Mouse (Mus musculus): ENCODE results near the gene Fkbp6. TPM values are rescaled to one million over a fixed set of nuclear protein-coding genes. Genes with fewer than 3 reads are reported as not detected.

Fkbp6 gene
- polyA plus RNA-seq (2012): 0.06 TPM in 1 of 2 replicates, not detected in the other

GRCm38 (mm10) chr5:135349862-135350261 is at the start of gene Fkbp6:
Gene Fkbp6 (minus strand): TSS chr5:135350044.

GRCm38 (mm10) chr5:135394004-135394823 is 44.4 kb upstream of the Fkbp6 start, which contains the start of gene Pom121:
Gene Pom121 (minus strand): TSS chr5:135394546.

GRCm38 (mm10) chr5:135369787-135370654 is 20.2 kb upstream of the Fkbp6 start, which contains the start of gene Nsun5:
Gene Nsun5 (plus strand): TSS chr5:135369953.

GRCm38 (mm10) chr5:135352995-135353394 is 3.2 kb upstream of the Fkbp6 start, which contains the start of gene Trim50:
Gene Trim50 (plus strand): TSS chr5:135353295.

GRCm38 (mm10) chr5:135251079-135251454 is 98.8 kb downstream of the Fkbp6 start, which contains the start of gene Fzd9:
Gene Fzd9 (minus strand): TSS chr5:135251230.

Other genes starting within 250 kb of the Fkbp6 start
- 21.8 and 22.0 TPM in 2 replicates for gene Tbl2, start 200.4 kb downstream of the Fkbp6 start, polyA plus RNA-seq (2012)
- gene Bcl7b, start 181.8 kb downstream of the Fkbp6 start, polyA plus RNA-seq (2012): 48.8 and 61.4 TPM in 2 replicates
- gene Baz1b, start 162.8 kb downstream of the Fkbp6 start, polyA plus RNA-seq (2012): 31.5 and 36.2 TPM in 2 replicates
- 3.0 and 4.9 TPM in 2 replicates for gene Fzd9, start 98.8 kb downstream of the Fkbp6 start, polyA plus RNA-seq (2012)
- gene Trim50, start 3.3 kb upstream of the Fkbp6 start, polyA plus RNA-seq (2012): not detected in 2 replicates
- 17.5 and 18.8 TPM in 2 replicates for gene Nsun5, start 19.9 kb upstream of the Fkbp6 start, polyA plus RNA-seq (2012)
- gene Pom121, start 44.5 kb upstream of the Fkbp6 start, polyA plus RNA-seq (2012): 122 and 143 TPM in 2 replicates
- 2.2 and 3.1 TPM in 2 replicates for gene Hip1, start 195.1 kb upstream of the Fkbp6 start, polyA plus RNA-seq (2012)
- not detected in 2 replicates for gene Ccl26, start 213.5 kb upstream of the Fkbp6 start, polyA plus RNA-seq (2012)
- 0.23 TPM in 1 of 2 replicates, not detected in the other for gene Ccl24, start 223.0 kb upstream of the Fkbp6 start, polyA plus RNA-seq (2012)